Mouse (Mus musculus) forebrain, postnatal 0 days (tissue): ENCODE measurements around the gene Gm26897. TPM values are rescaled to one million over a fixed set of nuclear protein-coding genes. Genes with fewer than 3 reads are reported as not detected.

Source experiments
- ATAC-seq: fragments of 200-750 bp; cut with Nextera tagmentation; 2 replicates; pipeline ENCODE4 v1.8.0; 2017; ENCODE audit warnings: mild to moderate bottlenecking, moderate library complexity
- DNase-seq: peaks from one replicate; pipeline ENCODE4 v3.0.0-alpha.2; 2015
- H3K27ac ChIP-seq: fragments of 300-500 bp; sonication (generic); 2 replicates; pipeline ENCODE4 v1.5.1; 2014; ENCODE audit warnings: low read depth, mild to moderate bottlenecking, antibody characterized with exemption, low read length, moderate library complexity, mixed read lengths
- H3K27me3 ChIP-seq: fragments of 300-500 bp; sonication (generic); 2 replicates; pipeline ENCODE4 v1.6.1; 2014; ENCODE audit warnings: mild to moderate bottlenecking, low read length, mixed read lengths; ENCODE audit not compliant: insufficient read depth
- H3K36me3 ChIP-seq: fragments of 300-500 bp; sonication (generic); 2 replicates; pipeline ENCODE4 v1.6.1; 2014; ENCODE audit warnings: mild to moderate bottlenecking, moderate library complexity; ENCODE audit not compliant: insufficient read depth
- H3K4me1 ChIP-seq: fragments of 300-500 bp; sonication (generic); 2 replicates; pipeline ENCODE4 v1.6.1; 2014; ENCODE audit warnings: antibody characterized with exemption; ENCODE audit not compliant: insufficient read depth
- H3K4me2 ChIP-seq: fragments of 300-500 bp; sonication (generic); 2 replicates; pipeline ENCODE4 v1.6.1; 2014; ENCODE audit warnings: low read depth, mild to moderate bottlenecking, moderate library complexity
- H3K4me3 ChIP-seq: fragments of 300-500 bp; sonication (generic); 2 replicates; pipeline ENCODE4 v1.5.1; 2014; ENCODE audit warnings: low read depth, low read length, mixed read lengths
- H3K9ac ChIP-seq: fragments of 300-500 bp; sonication (generic); 2 replicates; pipeline ENCODE4 v1.6.1; 2014; ENCODE audit warnings: mild to moderate bottlenecking
- H3K9me3 ChIP-seq: fragments of 300-500 bp; sonication (generic); 2 replicates; pipeline ENCODE4 v1.6.1; 2016; ENCODE audit warnings: low read length
- CTCF ChIP-seq: sonication (generic); IDR thresholded peaks from 2 replicates; pipeline ENCODE4 v1.5.1; 2016; ENCODE audit warnings: antibody characterized with exemption, control low read depth, low read depth
- WGBS: fragments of 180-500 bp; shearing (Covaris S2); extraction: QIAGEN DNeasy Blood & Tissue Kit; methylation state at CpG from one replicate; pipeline ENCODE4 v1.1.7; 2014; 5-methylcytosine and 5-hydroxymethylcytosine counted together
- polyA plus RNA-seq: library from polyadenylated mRNA; unstranded; fragments of >200 nt; fragmentation: Nextera tagmentation; extraction: Ambion mirVana; gene quantifications from 2 replicates; pipeline ENCODE4 v1.2.1, GENCODE M21; 2015
- total RNA-seq: library from RNA; depleted of rRNA; stranded (reverse); fragments of >200 nt; gene quantifications from 2 replicates; pipeline ENCODE4 v1.2.3, GENCODE M21; 2014

Gm26897 gene
- total and polyA plus RNA-seq, 2 experiments from 2014 or later: not detected

DNA sequence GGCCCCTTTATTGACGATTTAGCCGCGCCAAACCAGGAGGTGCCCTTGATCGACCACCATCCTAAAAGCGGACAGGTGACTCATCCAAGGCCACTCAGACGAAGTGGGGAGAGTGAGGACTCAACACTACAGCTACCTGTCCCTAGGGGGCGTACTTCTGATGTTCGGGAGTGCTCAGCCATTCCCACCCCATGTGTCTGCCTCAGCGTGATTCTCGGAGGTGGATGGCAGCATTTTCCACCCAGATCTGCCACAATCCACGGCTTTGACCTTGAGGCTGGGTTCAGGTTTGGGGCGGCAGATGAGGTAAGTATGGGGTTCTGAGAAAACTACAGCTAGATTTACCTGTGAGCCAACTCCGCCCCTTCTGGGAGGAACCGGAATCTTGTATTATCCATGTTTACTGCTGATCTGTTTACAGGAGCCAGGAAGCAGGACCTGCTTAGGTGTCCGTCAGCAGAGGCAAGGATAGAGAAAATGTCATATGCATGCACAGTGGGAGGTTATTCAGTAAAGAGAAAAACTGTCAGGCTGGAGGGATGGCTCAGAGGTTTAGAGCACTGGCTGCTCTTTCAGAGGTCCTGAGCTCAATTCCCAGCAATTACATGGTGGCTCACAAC is 32.1 kb downstream of the Gm26897 start:
- H3K4me3 ChIP-seq: no peak overlapping the region
- peaks cover 4% of the 10 kb centered on the region for H3K4me1 ChIP-seq
- no peaks in the 10 kb centered on the region for H3K9me3 ChIP-seq
- H3K36me3 ChIP-seq: no peaks in the 10 kb centered on the region
- 81% methylated on average over 15 of the region's 15 CpGs for WGBS
- H3K4me2 ChIP-seq: no peak overlapping the region
- no peak overlapping the region for H3K9ac ChIP-seq
- no peak for ATAC-seq
- peak; percentile 8; the same call in 1 of the 2 replicates for TF ChIP-seq CTCF
- no peak overlapping the region for H3K27ac ChIP-seq
- H3K27me3 ChIP-seq: no peaks in the 10 kb centered on the region
- no peak for DNase-seq

DNA sequence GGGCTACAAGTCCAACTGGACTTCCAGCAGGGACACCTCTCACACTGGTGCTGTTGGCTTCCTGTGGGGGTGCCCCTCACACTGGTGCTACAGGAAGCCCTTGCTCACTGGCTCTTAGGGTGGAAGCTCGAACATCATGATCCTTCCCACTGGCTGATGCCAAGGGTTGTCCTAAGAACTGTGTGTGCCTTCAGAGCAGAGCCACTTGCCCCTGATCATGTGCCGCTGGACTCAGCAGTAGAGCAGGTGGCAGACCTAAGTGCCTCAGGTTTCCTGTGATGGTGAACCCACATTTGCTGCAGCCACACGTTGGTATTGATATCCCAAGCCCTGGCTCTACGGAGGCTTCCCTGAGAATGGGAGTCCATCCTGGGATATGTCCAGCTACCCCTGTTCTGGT is 33.0 kb downstream of the Gm26897 start:
- ATAC-seq (no peak), DNase-seq (no peak)
- Histone ChIP-seq H3K36me3 (no peaks in the 10 kb centered on the region), H3K9me3 (no peaks in the 10 kb centered on the region), H3K27me3 (no peaks in the 10 kb centered on the region), H3K27ac (no peak overlapping the region), H3K4me3 (no peak overlapping the region), H3K4me2 (no peak overlapping the region), H3K4me1 (no peaks in the 10 kb centered on the region), H3K9ac (no peak overlapping the region)
- WGBS: 91% methylated on average over 4 of the region's 4 CpGs
- TF ChIP-seq CTCF: no peak

DNA sequence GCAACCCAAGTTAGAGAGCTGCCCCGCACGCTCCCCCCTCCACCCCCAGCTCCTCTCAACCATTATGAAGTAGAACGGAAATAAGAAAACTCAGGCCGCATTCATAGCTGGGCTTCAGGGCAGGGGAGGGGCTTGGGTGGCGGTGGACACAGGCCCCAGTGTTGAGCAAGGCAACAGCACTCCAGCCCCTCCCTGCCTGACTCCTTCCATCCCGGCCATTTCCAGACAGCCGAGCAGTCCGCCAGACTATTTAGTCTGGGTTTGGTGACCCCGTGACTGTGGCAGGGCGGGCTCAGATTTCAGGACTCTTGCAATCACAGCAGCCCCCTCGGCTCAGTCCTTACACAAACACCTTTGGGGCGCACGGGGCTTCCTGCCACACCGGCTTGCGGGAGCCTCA is 36.5 kb downstream of the Gm26897 start:
- ATAC-seq: peak; percentile 72
- Histone ChIP-seq H3K36me3 (no peaks in the 10 kb centered on the region), H3K4me3 (no peak overlapping the region), H3K4me2 (no peak overlapping the region), H3K27me3 (no peaks in the 10 kb centered on the region), H3K9me3 (no peaks in the 10 kb centered on the region), H3K27ac (no peak overlapping the region), H3K4me1 (peaks cover 15% of the 10 kb centered on the region), H3K9ac (no peak overlapping the region)
- 12% methylated on average over 15 of the region's 15 CpGs for WGBS
- DNase-seq: no peak
- no peak for TF ChIP-seq CTCF

DNA sequence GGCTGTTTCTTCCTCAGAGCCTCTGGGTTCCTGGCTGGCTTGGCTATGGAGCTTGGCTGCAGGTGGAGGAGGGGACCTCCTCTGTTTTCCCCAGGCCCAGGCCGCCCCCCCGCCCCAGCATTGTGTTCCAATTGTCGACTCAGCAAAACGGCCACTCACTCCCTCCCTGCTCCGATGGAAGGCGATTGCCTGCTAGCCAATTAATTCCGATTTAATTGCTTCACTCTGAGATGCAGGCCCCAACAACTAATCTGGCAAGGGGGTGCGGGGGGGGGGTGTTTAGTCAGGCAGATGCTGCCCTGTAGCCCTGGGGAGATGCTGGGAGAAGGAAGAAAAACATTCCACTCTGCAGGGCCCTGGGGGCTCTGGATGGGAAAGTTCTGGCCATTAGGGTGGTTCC is 38.4 kb downstream of the Gm26897 start:
- ATAC-seq (peak; percentile 30; the same call in 1 of the 2 replicates), DNase-seq (no peak)
- Histone ChIP-seq H3K4me2 (no peak overlapping the region), H3K27ac (no peak overlapping the region), H3K27me3 (no peaks in the 10 kb centered on the region), H3K9me3 (no peaks in the 10 kb centered on the region), H3K9ac (no peak overlapping the region), H3K4me1 (peaks cover 15% of the 10 kb centered on the region), H3K4me3 (no peak overlapping the region), H3K36me3 (no peaks in the 10 kb centered on the region)
- WGBS: 10% methylated on average over 8 of the region's 8 CpGs
- TF ChIP-seq CTCF: no peak

DNA sequence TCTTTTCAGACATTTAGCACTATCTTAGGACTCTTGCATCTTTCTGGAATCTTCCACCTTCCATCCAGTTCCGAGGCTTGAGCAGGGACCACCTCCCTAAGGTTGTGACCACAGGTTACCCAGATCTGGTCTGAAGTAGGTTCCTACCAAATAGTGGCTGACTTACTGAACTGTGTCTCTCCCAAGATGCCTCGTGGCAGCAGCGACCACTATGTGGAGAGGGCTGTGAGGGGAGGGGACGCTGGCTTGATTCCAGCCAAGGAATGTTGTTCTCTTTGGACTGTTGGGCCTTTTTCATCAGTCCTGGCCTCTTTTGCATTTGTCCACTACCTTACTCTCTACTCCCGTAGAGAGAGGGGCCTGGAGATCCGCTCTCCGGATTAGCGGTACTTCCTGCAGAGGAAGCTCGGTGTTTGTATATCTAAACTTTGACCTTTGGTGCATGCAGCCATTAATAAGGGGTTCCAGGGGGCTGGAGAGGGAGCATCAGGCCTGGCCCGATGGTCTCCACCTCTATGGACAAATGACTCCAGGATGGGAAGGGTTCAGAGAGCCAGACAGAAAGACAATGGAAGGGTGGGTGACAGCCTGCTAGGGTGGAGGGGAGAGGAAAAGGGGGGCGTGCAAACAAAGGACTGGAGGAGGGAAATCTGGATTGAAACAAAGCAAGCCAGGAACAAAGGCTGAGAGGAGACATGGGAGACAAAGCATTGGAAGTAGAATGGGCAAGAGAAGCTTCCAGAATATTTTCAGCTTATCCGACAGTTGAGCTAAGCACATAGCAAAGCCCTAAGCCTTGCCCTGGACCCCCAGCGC is 39.1 kb downstream of the Gm26897 start:
- no peak overlapping the region for H3K4me3 ChIP-seq
- no peak for TF ChIP-seq CTCF
- DNase-seq: no peak
- peak; percentile 57; the same call in 1 of the 2 replicates for ATAC-seq
- no peak overlapping the region; the same call in 1 of the 2 replicates for H3K9ac ChIP-seq
- peaks cover 15% of the 10 kb centered on the region for H3K4me1 ChIP-seq
- H3K27me3 ChIP-seq: no peaks in the 10 kb centered on the region
- H3K36me3 ChIP-seq: no peaks in the 10 kb centered on the region
- WGBS: 24% methylated on average over 13 of the region's 13 CpGs
- H3K27ac ChIP-seq: peak overlapping the region; percentile 82
- H3K9me3 ChIP-seq: no peaks in the 10 kb centered on the region
- no peak overlapping the region for H3K4me2 ChIP-seq

DNA sequence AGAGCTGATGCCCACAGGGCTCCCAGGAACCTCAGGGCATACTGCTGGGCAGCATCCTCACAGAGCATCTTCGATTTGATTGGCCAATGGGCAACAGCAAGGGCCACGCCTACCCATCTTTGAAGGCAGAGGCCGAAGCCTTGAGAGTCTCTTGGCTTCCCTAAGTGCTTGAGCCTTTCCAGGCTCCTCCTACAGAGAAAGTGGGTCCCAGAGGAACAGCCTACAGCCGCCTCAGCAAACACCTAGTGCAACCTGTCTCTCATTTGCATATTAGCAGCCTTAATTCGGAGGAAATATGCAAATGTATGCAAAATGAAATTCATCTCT is 39.6 kb downstream of the Gm26897 start:
- peak; percentile 77 for ATAC-seq
- no peak for DNase-seq

DNA sequence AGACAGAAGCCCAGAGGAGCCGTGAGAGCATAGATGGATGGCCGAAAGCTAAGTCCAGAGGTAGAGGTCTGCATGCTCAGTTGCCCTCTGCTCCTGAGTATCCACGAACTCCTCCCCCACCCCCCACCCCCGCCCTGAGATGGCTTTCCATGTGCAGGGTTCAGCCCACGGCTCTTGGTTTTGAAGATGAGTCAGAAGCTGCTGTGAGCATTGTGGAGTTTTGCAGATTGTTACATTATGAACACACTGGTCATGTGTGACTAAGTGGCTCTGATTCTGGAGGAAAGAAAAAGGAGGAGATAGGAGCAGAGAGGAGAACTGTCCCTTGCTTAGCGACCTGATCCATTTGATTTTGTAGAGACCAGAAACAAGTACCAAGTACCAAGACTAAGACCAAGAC is 42.5 kb downstream of the Gm26897 start:
- H3K4me3 ChIP-seq: no peak overlapping the region
- no peak overlapping the region for H3K27ac ChIP-seq
- H3K4me1 ChIP-seq: peaks cover 15% of the 10 kb centered on the region
- H3K9ac ChIP-seq: no peak overlapping the region
- no peaks in the 10 kb centered on the region for H3K27me3 ChIP-seq
- no peak for TF ChIP-seq CTCF
- DNase-seq (no peak), ATAC-seq (no peak)
- WGBS: 89% methylated on average over 6 of the region's 6 CpGs
- no peaks in the 10 kb centered on the region for H3K9me3 ChIP-seq
- no peaks in the 10 kb centered on the region for H3K36me3 ChIP-seq
- no peak overlapping the region for H3K4me2 ChIP-seq

More for the DNA sequence above, 39.6 kb downstream of the Gm26897 start:
- H3K27me3 ChIP-seq: no peaks in the 10 kb centered on the region
- 36% methylated on average over 5 of the region's 5 CpGs for WGBS
- peaks cover 15% of the 10 kb centered on the region for H3K4me1 ChIP-seq
- H3K9ac ChIP-seq: no peak overlapping the region
- no peak overlapping the region for H3K4me2 ChIP-seq
- peak overlapping the region; percentile 82 for H3K27ac ChIP-seq
- H3K9me3 ChIP-seq: no peaks in the 10 kb centered on the region
- H3K4me3 ChIP-seq: no peak overlapping the region
- TF ChIP-seq CTCF: no peak
- H3K36me3 ChIP-seq: no peaks in the 10 kb centered on the region
